Mouse (Mus musculus): Measurements from ENCODE around the gene Ifnlr1. TPM values are rescaled to one million over a fixed set of nuclear protein-coding genes. Genes with fewer than 3 reads are reported as not detected.

Gene Ifnlr1
- polyA plus RNA-seq (2012; rRNA removed): 6.6 and 6.8 TPM in 2 replicates

GRCm38 (mm10) chr4:135685906-135686567, at the start of gene Ifnlr1:
Ifnlr1 (plus strand) TSS chr4:135686287.

GRCm38 (mm10) chr4:135727817-135728216, 41.7 kb downstream of the Ifnlr1 start, which contains the start of gene Il22ra1:
Il22ra1 (plus strand) TSS chr4:135728172.

Other genes with a start within 250 kb of the Ifnlr1 start
- 0.27 and 0.58 TPM in 2 replicates for gene Stpg1, start 191.5 kb upstream of the Ifnlr1 start, polyA plus RNA-seq (2012; rRNA removed)
- gene Nipal3, start 191.2 kb upstream of the Ifnlr1 start, polyA plus RNA-seq (2012; rRNA removed): 50.0 and 71.8 TPM in 2 replicates
- 0.23 and 0.41 TPM in 2 replicates for gene Grhl3, start 112.7 kb upstream of the Ifnlr1 start, polyA plus RNA-seq (2012; rRNA removed)
- gene Il22ra1, start 41.9 kb downstream of the Ifnlr1 start, polyA plus RNA-seq (2012; rRNA removed): 45.9 and 60.2 TPM in 2 replicates
- gene Myom3, start 73.4 kb downstream of the Ifnlr1 start, polyA plus RNA-seq (2012; rRNA removed): 0.69 and 0.71 TPM in 2 replicates
- 57.4 and 111 TPM in 2 replicates for gene Srsf10, start 169.5 kb downstream of the Ifnlr1 start, polyA plus RNA-seq (2012; rRNA removed)
- 11.0 and 13.8 TPM in 2 replicates for gene Pnrc2, start 187.6 kb downstream of the Ifnlr1 start, polyA plus RNA-seq (2012; rRNA removed)
- gene Cnr2, start 209.1 kb downstream of the Ifnlr1 start, polyA plus RNA-seq (2012; rRNA removed): 1.0 and 1.1 TPM in 2 replicates
- gene Fuca1, start 234.4 kb downstream of the Ifnlr1 start, polyA plus RNA-seq (2012; rRNA removed): 184 and 185 TPM in 2 replicates